Mouse (Mus musculus): ENCODE results near the gene Tcte2.
"Not testable (repeated sequence)": the region's sequence is repeated elsewhere in the genome, so short reads cannot be mapped to it uniquely, and the experiment has no call there.

Tcte2 gene

DNA sequence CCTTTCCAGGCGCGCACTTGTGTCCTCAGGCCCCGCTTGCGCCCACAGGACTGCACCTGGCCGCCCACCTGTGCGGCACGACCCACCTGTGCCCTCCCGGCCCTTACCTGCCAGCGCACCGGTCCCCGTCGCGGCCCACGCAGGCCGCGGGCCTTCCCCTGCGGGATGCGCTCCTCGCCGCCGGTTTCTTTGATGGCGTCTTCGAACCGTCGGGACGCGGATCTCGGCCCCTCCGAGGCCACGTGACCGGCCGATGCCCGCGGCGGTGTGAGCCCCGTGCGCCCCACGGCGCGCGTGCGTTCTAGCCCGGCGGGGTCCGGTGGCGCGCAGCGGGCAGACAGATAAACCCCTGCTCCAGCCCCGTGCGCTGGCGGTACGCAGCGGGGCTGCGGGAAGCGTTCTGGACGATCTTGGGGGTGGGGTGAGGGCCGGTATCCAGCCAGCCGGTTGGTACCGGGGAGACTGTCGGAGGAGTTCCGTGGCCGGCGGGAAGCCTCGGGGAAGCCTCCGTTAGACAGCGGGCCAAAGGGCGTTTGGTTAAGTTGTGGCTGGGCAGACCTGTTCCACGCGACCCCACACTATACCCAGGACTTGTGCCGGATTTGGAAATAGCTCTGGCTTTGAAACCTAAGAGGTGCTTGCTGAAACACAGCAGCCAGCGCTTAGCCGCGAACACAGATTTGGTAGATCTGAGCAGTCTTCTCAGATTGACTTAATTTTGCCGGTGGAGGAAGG, at the start of gene Tcte2:
Gene Tcte2, minus strand, starts transcription at position 647 of the 735 bp plus-strand sequence.
- DNase-seq, result peak in 1 of 2 experiments; percentile 16

DNA sequence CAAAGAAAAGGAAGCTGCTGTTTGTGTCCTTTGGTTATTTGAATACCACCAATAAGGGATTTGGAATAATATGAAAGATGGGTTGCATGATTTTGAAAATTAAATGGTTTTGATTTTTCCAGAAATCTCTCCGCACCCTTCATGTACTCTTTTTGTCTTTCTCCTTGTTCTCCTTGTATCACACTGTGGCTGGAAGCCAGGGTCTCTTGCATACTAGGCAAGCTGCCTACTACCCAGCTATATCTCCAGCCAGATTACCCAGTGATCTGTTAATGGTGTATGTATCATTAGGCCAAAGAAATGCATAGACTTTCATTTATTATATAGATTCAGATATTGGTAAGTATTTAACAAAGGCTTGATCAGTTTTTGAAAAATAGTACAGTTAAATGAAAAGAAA, 44.4 kb upstream of the Tcte2 start:
- DNase-seq, result no peak

DNA sequence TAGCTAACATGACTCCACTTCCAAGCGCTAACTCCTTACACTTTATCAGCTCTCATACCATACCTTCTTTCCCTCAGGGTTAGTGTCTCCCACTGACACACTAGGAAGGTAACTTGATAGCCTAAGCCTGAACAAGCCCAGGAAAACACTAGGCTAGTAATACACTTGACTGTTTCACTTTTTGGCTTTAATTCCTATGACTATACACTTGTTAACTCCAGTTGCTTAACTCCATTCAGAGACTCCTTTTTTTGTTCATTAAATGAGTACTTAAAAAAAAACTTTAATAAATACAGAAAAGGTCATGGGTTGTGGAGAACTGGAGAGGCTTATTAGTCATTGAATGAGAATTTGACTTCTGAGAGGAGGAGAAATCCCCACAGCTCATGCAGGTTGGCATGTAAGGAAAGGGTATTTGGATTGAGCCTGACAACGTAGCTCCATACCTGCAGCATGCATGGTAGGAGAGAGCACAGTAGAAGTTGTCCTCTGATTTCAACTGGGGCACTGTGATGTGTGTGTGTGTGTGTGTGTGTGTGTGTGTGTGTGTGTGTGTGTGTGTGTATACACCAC, 41.3 kb upstream of the Tcte2 start:
- DNase-seq, result no peak

DNA sequence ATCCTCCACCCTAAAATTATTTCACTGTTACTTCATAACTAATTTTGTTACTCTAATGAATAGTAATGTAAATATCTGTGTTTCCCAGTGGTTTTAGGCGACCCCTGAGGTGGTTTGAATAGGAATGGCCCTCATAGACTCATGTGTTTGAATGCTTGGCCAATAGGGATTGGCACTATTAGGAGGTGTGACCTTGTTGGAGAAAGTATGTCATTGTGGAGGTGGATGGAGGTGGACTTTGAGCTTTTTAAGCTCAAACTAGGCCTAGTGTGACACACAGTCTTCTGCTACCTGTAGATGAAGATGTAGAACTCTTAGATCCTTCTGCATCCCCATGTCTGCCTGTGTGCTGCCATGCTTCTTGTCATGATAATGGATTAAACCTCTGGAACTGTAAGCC, 36.1 kb upstream of the Tcte2 start:
- DNase-seq, result no peak

DNA sequence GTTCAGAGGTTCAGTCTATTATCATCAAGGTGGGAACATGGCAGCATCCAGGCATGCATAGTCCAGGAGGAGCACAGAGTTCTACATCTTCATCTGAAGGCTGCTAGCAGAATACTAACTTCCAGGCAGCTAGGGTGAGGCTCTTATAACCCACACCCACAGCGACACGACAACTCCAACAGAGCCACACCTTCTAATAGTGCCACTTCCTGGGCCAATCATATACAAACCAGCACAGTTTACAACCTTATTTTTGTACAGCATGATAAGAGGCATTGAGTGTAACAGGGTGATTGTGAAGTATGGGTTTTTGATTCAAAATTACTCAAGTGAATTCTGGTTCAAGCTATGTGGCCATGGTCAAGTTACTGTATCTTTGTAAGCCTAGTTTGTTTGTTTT, 28.4 kb upstream of the Tcte2 start:
- not testable (repeated sequence) for DNase-seq

DNA sequence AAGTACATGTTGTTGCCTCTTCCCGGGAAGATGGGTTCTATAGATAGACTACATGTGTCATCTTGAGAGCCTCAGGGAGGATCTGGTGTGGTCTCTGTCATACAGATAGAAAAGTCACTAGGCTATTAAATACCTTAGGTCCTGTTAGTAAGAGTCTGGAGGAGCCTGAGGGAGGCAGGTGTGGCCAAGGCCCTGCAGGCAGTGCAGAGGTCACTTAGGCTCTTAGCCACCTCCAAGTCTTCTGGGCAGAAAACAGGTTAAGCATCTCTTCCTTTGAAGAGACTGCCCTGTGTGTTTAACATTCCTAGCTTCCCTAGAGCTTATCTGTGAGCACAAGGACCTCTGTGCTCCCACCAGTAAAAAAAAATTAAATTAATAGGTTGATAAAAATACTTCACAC, 21.8 kb upstream of the Tcte2 start:
- DNase-seq, result no peak

DNA sequence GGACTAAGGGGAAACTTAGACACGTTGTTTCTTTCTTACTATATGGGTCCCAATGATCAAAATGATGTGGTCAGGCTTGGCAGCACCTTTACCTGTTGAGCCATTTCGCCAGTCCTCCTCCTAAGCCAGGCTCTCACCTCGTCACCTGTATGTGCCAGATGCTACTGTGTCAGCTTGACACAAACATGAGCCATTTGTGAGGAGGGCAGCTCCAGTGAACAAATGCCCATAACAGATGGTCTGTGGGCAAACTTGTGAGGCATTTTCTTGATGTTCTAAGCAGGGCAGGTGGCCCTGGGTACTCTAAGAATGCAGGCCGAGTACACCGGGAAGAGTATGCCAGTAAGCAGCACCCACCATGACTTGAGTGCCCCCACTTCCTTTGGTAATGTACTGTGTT, 20.3 kb upstream of the Tcte2 start:
- no peak for DNase-seq

DNA sequence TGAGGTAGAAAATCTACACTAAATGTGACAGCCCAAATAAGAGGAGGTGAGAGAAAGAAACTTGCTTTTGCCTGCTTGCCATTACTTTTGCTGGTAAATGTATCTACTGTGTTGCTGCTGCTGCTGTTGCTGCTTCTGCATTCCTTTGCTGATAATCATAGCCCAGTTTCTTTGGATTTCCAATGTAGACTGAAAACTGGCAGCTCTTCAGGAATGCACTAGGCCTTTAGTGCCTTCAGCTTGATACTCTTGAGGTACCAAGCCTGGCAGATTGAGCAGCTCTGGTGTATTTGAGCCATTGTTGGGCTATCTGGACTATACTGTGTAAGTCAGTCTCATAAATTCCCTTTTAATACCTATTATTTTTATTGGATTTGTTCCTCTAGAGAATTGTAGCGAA, 17.2 kb upstream of the Tcte2 start:
- DNase-seq, result no peak

DNA sequence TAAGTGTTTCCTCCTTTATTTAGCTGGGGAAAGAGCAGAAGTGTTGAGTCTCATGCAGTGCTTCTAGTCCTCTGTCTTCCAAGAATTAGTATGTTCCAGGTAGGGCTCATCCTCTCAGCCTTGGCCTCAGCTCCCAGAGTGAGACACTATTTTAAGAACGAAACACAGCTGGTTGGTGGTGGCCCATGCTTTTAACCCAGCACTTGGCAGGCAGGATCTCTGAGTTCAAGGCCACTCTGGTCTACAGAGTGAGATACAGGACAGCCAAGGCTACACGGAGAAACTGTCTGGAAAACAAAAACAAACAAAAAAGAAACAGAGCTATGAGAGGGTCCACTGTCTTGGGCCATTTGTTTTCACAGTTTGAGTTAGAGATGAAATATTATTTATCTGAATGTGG, 16.1 kb upstream of the Tcte2 start:
- no peak for DNase-seq

DNA sequence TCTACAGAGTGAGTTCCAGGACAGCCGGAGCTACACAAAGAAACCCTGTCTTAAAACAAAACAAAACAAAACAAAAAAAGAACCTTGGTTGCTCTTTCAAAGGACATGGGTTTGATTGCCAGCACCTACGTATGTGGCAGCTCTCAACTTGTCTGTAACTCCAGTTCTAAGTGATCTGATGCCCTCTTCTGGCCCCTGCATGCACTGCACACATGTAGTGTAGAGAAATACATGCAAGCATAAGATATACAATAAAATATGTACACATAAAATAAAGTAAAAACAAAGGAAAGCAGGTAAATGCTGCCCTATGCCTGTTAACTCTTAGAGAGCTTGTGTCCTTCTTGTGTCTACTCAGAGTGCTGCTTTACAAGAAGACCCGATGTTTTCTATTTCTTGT, 7.6 kb upstream of the Tcte2 start:
- DNase-seq, result no peak

DNA sequence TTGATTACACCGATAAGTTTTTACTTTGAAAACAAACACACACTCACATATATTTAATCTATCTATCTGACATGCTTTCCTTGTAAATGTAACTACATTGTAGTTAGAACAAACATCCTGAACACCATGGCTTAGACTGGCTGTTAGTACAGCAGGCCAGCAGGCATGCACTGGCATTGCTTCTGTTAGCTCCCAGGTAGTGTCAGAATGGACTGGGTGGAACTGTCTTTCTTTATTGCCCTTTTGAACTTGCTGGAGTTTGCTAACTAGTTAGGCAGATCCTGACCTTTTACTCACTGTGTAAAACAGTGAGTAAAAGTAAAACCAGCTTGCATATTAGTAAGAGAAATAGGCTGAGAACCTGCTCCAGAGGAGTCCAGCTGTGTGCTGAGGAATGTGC, 6.9 kb upstream of the Tcte2 start:
- no peak for DNase-seq

DNA sequence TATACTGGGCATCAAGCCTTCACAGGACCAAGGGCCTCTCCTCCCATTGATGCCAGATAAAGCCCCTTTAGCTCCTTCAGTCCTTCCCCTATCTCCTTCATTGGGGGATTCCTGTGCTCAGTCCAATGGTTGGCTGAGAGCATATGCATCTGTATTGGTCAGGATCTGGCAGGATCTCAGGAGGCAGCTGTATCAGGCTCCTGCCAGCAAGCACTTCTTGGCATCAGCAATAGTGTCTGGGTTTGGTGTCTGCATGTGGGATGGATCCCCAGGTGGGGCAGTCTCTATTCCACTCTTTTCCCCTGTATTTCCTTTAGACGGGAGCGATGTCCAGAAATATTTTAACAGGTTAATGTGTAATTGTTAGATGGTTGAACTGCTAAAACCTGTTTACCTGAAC, 3.3 kb upstream of the Tcte2 start:
- DNase-seq, result not testable (repeated sequence)

DNA sequence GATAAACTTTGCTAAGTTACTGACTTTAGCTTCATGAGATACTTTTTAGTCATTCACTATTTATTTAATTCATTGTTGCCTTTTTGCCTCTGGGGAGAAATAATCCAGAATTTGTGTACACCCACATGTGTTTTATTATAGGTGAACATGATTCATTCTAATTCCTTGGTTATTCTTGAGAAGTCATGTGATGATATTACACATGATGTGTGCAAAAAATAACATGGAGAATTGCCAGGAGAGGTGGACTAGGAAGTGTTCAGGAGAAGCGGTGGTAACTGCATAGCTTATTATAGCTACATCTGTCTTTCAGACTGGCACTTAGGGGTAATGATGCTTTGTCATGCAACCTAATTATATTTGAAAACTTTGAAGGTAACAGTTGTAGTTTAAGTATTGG, 2.2 kb upstream of the Tcte2 start:
- no peak for DNase-seq

DNA sequence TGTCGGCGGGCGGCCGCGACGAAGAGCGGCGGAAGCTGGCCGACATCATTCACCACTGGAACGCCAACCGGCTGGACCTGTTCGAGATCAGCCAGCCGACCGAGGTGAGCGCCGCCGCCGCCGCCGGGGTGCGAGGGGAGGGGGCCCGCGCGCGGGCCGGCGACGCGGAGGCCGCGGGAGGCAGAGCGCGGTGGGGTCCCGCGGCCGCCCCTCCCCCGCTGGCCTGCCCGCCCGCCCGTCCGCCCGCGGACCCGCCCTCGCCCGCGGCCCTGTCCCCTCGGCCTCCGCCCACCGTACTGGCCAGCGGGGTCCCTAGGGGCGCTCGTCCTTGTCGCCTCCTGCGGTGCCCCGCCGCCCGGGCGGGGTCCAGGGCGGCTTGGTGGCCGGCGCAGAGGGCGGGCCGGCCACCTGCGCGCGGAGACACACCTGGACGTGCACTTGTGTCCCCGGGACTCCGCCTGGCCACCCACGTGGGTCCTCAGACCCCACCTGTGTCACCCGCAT, 898 bp downstream of the Tcte2 start:
- DNase-seq, result no peak

DNA sequence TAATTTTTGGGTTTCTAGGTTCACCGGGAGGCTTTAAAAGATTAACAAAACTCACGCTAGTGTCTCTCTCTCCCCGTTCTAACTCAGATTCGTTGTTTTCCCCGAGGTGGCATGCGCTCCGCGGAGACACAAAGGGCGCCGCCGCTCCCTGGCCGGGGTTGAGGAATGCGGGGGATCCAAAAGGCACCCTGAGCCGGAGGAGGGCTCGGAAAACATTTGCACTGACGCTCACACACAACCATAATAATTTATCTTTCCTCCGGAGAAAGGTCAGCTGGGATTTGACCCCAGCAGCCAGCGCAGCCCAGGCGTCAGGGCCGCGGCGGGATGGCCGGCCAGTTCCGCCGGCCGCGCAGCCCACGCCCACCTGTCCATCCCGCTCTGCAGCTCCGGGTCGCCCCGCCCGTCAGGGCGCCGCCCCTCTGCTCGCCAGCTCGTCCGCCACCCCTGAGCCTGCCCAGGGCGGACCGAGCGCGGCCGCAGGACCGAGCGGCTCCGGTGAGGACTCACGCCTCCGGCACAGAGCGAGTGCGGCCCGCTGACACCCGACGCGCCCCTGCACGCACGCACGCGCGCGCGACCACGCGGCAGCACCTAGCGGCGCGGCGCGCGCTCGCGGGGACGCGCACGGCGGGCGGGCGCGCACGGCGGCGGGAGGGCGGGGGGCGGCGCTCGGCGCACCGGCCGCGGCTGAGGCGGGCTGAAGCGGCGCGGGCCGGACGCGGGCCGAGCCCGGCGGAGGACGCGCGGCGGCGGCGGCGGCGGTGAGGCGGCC, 1.6 kb downstream of the Tcte2 start, which contains the start of gene Afdn:
Gene Afdn, plus strand, starts transcription at position 687 of the 775 bp plus-strand sequence.
- DNase-seq, result peak; percentile 32 to 51

DNA sequence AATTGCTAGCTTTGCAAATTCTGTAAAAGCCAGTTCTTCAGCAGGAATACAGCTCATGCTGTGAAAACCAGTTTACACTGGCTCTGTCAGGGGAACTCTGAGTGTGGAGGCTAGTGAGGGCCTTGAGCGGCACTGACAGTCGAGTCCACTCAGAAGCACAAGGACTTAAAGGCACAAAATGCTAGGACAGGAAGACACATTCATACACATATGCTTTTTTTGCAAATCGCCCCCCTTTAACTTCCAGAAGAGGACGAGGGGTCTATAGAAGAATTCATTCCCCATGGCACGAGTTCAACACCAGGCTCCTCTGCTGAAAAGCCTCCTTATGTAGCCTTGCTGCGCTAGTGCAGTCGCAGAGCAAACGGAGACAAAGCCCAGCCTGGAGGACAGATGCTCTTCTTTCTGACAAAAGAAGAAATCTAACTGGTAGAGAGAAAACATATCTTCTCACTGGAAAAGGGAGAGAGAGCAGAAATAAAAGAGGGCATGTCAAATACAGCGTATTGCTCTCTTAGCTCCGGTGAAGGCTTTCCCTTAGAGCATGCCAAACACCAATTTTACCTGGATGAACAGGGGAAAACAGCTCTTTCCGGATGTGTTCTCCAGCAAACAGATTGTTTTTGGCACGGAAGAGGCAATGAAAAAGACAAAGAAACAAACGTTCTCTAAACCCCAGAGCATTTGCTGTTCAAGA, 2.3 kb downstream of the Tcte2 start:
- DNase-seq, result no peak

DNA sequence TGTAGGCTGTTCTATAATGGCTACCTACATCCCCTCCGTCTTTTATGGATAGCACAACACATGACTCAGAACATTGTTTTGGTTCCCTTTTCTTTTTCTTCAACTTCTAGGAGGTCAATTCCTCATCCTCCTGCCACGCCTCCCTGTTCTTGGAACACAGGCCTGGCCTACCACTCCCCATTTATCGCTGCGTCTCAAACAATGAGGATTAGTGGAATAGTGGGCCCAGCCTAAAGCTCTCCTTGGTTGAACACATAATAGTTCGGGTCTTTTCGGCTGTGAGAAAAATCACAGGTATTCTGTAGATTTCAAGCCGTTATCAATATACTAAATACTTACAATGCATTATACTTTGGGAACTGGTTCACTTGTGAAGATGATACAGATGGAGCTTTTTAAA, 3.0 kb downstream of the Tcte2 start:
- no peak for DNase-seq

DNA sequence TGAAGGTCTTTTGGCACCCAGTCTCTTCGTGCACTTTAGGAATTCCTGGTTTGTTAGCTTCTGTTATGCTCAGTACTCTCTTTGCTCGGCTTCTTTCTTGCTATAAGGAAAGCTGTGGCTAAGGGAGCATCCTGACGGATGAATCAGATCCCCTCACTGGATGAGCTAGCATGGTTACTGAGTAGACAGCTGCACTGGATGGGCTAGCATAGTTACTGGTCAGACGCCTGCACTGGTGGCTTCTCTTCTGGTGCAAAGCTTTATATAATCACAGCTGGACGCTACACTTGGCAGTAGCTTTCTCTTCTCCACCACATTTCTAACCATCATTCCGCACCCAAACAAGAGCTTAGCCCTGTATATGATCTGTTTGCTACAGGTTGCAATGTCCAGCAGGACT, 6.7 kb downstream of the Tcte2 start:
- DNase-seq, result no peak

DNA sequence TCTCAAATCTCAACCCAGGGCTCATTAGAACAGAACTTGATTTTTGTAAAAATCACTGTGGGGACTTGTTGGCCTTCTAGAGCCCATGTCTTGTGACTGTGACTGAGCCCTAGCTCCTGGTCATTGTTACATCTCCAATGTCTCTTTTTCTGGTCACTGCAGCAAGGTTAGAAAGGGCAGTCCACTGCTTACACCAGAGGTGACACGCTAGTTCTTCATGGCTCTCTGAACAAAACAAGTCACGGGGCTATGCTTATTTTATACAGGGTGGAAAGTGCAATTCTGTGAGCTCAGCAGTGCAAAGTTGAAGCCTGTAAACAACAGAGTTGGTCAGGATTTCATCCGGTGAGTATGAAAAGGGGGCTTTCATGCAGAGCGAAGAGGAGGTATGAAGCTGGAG, 7.7 kb downstream of the Tcte2 start:
- no peak for DNase-seq

DNA sequence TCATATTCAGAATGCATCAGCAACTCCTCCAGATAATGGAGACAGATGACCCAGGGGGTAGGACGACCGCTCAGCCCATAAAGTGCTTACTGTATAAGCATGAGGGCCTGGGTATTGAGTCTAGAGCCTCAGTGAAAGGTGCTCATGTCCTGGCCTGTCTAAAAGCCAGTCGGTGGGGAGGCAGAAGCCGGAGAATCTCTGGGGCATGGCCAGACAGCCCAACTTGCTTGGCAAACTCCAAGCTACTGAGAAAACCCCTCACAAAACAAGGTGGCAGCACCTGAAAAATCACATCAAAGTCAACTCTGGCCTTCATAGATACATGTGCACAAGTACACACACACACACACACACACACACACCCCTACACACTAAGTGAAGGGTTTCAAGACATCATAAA, 12.6 kb downstream of the Tcte2 start:
- no peak for DNase-seq

DNA sequence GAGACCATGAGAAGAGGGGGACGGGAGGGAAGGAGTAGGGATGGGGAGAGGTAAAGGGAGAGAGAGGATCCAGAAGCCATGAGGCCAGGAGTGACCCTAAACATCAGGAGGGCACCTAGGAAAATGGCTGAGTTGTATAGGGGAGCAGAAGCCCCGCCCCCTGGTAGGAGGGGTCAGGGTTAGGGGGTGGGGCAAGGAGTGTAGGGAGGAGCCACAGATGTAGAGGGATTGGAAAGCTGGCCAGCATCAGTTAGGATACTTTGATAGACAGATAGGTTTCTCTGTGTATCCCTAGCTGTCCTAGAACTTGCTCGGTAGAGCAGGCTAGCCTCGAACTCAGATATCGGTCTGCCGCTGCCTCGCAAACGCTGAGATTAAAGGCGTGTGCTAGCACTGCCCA, 13.9 kb downstream of the Tcte2 start:
- DNase-seq, result no peak

DNA sequence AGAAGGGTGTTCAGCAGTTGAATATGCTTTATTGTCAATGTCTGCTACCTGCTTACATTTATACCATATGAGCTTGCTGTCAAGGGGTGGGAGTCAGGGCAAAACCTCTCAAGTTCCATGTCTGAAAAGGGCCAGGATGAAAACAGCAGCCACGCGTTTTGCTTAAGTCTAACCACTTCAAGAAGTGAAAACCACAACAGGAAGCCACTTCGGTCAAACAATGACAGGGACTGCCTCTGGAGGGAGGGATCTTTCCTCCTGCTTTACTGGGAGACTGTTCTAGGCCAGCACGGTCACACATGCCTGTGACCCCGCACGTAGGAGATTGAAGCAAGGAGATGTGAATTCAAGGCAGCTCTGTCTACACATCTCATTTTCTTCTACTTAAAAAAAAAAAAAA, 15.3 kb downstream of the Tcte2 start:
- no peak for DNase-seq

DNA sequence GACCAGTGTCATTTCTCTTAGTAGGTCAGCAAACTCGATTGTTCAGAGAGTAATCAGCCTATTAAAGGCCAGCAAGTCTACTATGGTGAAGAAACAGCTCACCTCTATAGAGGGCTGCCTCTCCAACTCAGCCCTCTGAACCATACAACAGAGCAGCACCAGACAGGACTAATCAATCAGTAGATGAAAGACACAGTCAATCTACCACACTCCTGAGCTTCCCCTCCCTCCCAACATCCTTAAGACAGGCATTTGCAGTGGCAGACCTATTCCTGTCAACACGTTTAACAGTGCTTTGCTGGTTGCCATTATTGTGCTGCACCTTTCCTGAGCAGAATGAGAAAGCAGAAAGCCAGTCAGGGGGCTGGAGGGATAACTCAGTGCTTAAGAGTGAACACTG, 16.3 kb downstream of the Tcte2 start:
- no peak for DNase-seq

Measured in spleen, adult 18-20 months (tissue).